Mouse (Mus musculus) bone marrow macrophage, adult 2 months (primary cell): ENCODE measurements at regions not wholly inside any gene's neighbourhood (a gene's known extent, or its start where the extent isn't known, plus 50 kb on each side); places are given as distances from the start of the nearest gene placed in this dataset.

Experiments
- CTCF ChIP-seq: IDR thresholded peaks from 2 replicates; pipeline ENCODE4 v1.5.1; 2012; ENCODE audit warnings: low read depth, mild to moderate bottlenecking, low read length, moderate library complexity
- POLR2A ChIP-seq: IDR thresholded peaks from 2 replicates; pipeline ENCODE4 v1.6.1; 2012; ENCODE audit warnings: mild to moderate bottlenecking, low read depth, low read length, borderline replicate concordance

DNA sequence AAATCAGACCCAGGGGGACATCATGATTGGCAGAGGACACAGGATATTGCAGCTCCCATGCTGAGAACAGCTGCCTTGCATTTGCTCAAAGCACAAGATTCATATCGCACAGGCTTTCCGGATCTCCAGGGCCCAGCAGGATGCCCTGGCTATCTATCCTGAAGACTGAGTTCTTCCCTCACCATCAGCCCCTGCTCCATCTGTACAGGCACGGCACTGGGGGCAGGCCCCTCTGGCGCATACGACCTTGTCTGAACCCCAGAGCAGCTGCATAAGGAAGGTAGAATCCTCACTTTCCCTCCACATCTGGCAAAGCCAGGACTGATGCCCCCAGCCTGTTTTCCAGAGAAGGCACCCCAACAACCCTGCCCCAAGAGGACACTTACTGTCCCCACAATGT is 266.8 kb downstream of the Tns1 start:
- no peak for TF ChIP-seq POLR2A
- no peak for TF ChIP-seq CTCF
